Mouse (Mus musculus) spleen, postnatal 10 days (tissue): ENCODE data around the gene Rnf44.

Experiments
- DNase-seq, 2 experiments: peaks; one replicate each; pipeline ENCODE4 v3.0.0; 2021 to 2022; ENCODE audit warnings: low spot score in 2 of 2

Rnf44 gene

DNA sequence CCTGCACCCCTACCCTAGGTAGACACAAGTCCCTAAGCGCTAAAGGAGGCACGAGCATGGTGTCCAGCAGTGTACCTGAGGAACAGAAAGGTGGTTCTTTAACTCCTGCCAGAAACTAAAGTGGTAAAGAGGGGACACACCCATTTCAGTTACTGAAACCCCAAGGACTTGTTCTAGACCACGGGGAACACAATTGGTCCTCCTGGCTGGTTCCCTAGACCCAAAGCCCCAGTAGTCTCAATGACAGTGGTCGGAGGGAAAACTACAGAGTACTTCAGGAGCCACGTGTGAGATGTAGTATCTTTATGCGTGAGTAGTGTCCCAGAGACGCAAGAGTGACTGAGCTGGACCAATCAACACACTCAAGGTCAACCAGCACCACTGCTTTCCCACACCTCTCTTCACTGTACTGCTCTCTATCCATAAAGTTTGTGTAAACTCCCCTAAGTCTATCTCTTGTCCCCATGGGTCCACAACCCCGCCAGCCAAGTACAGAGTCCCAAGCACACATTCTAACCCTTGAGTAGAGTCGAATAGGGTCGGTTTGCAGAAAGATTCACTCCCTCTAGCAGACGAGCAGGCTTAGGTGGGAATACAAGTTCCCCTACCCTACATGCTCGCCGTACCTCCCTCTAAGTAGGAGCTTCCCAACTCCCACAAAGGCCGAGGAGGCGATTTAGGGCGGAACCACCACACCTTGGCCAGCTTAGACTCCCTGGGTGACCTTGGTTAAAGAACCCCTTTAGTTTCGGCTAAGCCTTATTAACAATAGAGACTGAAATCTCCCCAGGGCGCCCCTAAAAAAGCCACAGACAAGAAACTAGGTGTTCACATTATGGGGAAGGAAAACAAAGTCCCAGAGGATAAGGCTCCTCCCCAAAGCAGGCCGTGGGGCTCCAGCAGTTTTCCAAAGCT, 7.3 kb downstream of the Rnf44 start:
- DNase-seq: peak; percentile 41 to 47

DNA sequence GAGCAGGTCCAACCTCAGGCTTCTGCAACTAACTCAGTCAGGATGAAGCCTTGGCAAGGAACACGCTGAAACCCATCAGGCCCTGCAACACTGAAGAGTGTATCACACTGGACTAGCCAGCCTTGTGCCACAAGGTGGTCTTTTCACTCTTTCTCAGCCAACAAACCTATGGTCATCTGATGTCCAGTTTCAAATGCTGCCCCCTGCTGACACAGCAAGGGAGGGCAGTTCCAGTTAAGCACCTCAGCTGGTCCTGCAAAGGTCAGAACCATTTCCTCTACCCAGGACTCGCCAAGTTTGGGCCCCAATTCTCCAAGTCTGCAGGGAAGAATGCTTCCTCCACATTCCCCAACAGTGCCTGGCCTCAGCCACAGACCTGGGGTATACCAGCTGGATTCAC, 8.5 kb downstream of the Rnf44 start:
- DNase-seq: peak; percentile 48 to 56

DNA sequence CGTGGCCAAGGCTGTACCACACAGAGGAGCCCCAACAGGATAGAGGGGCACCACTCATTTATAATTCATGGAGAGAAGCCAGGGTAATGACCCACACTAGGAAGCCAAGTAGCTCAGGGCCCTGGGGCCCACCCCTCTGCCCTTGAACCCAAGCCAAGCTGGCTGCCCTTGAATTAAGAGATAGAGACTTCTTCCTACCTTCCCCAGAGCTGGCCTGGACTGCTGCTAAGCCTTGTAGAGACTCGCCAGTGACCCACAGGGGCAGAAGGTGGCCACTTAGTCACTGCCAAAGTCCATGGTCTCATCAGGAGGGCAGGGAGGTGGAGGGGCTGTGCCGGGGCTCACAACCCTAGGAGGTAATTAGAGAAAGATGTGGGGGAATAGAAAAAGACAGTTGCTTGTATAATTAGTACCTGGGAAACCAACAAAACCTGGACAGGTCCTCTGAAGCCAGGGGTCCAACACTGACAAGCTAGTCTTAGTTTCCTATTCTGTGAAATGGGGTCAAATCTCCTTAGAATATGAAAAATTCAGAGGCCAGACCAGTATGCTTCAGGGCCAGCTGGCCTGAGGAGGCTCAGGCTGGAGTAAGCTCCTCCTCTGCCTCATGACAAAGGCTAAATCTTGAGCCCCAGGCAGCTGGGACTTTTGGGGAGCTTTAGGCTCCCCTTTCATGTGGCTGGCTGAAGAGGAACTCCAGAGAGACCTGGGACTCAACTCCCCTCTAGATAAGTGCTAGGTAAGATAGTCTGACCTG, 9.4 kb downstream of the Rnf44 start:
- DNase-seq: peak; percentile 22 to 26

DNA sequence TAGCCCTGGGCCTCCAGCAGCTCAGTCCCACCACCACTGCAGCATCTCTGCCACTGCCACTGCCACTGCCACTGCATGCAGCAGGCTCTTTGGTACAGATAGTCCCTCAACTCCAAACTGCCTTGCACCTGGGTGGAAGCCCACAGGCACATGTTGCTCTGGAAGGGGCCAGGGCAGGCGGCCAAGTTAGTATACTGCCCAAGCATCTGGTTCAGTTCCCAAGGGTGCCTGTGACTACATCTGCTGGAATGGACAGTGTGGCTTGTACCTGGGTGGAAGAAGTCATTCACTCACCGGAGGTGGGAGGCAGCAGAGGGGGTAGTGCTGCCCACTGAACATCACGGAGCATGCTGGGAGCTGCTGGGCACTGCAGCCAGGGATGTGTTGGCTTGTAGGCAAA, 10.4 kb downstream of the Rnf44 start:
- peak in 1 of 2 experiments; percentile 16 for DNase-seq

DNA sequence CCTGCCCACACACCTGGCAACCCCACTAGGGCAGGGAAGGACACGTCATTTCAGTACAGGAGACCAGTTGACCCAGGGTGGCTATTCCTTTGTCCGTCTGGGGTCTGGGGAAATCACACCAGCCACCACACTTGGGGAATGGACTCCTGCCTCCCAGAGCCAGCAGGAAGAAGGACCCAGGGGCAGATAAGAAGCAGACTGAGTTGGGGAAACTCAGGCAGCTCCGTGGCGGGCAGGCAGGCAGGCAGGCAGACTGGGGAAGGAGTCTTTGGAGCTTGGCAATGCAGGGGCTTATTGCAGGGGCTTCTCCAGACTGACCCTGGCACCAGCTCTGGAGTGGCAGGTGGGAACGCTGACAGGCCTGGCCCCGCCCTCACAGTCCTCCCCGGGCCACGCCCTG, 12.4 kb downstream of the Rnf44 start:
- peak in 1 of 2 experiments; percentile 48 for DNase-seq

DNA sequence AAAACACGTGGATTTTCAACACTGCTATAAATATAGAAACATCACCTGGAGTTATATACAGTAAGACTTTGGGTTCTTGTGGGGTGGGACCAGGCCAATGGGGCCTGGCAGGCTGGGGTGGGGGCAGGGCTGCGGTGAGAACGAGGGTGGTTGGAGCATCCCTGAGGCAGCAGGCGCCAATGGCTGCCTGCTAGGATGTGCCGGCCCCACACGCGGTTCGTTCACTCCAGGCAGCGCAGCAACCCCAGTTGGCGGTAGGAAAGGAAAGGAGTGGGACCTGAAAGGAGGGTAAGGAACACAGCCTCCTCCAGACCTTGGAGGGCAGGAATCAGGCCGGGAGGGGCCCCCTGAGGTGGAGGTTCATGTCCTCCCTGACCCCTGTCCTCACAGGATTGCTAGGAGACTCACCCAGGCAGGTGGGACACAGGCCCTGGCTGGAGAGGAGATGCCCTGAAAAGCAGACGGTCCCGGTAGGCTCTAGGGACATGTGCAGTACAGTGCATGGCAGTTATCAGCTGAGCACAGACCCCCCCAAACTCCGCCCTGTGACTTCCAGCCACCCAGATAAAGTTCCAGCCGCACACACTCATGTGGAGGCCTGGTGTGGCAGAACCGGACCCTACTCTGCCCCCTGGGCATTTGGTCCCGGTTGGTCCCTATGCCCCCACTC, 13.4 kb downstream of the Rnf44 start:
- DNase-seq: peak; percentile 60 to 79

DNA sequence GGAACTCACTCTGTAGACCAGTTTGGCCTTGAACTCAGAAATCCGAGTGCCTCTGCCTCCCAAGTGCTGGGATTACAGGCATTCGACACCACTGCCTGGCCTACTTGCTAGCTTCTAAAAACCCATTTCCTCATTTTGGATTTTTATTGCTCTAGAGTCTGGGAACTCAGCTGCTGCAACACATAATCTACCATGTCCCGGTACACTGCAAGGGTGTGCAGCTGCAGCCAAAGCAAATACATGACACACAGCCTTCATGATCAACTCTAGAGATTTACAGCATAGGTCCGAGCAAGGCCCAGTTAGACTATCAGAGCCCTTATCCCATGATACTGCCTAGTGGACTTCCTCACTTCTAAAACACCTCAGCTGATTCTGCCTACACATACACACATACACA, 15.4 kb downstream of the Rnf44 start:
- no peak for DNase-seq

DNA sequence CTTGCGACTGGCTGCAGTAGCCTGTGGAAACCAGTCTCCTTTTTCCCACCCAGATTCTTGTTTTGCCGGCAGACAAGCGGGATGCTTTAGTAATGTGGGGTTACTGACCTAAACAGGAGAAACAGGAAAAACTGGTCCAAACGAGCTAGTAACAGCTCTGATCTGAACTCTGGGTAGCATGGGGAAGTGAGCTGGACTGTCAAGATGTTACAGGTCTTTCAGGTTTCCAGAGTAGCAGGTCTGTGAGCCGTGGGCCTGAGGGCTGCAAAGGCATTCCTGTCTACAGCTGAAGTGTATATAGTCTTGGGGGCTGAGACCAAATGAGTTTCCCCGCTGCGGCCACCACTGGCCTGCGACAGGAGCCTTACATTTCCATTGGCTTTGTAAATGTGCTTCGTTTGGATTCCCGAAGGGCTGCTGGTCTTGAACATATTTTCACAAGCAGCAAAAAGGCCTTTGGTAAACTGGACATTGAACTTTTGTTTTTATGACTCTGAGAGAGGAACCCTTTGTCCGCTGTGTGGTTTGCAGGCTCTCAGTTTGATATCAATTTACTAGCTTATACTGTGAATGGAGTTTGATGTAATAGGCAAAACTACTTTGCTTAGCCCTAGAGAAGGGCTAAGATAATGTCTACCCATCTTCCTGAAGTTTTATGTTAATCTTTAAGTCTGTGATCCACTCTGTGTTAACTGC, 17.7 kb downstream of the Rnf44 start:
- DNase-seq: no peak

DNA sequence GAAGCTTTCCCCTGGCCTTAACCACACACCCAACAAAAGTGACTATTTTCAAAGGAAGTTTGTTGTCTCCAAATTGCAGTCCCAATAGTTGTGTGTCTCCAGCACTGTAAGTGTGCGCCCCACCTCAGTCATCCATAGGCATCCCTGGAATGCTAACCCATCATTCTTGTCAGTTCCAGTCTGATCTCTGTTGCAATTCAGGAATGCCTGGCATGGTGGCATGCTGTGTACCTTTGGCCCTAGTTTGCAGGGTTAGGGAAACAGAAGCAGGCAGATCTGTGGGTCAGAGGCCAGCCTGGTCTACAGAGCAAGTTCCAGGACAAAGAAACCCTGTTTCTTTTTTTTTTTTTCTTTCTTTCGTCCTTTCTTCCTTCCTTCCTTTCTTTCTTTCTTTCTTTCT, 23.2 kb downstream of the Rnf44 start:
- no peak for DNase-seq

DNA sequence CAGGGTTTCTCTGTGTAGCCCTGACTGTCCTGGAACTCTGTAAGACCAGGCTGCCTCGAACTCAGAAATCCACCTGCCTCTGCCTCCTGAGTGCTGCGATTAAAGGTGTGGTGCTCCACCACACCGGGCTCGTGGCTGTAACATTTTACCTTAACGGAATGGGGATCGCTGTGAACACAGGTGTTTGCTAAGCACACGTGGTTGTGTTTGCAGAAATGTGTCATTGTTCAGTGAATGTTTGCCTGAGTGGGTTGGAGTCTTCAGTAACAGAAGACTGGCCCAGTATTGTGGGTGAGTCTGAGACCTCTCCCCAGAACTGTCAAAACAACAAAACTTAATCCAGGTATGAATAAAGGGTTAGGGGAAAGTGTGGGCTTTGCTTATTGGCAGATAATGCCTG, 28.6 kb downstream of the Rnf44 start:
- DNase-seq: no peak

DNA sequence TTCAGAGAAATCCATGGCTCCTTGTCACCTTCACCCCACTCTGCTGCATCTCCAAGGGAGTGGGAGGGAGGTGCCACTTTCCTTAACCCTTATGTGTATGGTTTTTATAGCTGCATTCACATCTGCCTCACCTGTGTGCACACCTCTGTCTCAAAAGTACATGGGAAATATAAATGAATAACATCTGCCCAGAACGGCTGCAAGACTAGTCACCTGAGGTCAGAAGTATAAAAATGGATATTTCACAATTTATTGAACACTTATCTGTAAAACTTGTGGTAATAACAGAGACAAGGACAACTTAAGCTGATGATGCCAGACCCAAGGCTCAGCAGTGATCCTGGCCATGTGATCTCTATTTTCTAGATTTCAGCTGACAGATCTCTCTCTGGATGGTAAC, 29.2 kb downstream of the Rnf44 start:
- DNase-seq: no peak

DNA sequence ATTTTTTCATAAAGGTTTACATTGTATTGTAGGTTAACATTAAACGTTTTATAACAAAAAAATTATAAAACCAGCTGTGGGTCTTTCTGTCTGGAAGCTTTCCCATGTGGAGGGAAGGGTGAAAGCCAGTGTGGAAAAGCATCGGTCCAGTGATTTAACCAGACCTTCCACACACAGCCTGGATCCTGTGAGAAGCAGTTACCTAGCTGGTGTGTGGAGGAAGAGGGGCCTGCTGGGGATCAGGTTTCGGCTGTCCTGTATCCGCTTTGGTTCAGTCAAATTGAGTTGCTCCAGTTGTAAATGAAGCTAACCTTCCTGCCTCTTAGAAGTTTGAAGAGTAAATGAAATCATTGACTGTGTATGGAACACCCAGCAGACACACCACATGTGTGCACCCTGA, 29.7 kb downstream of the Rnf44 start:
- no peak for DNase-seq

DNA sequence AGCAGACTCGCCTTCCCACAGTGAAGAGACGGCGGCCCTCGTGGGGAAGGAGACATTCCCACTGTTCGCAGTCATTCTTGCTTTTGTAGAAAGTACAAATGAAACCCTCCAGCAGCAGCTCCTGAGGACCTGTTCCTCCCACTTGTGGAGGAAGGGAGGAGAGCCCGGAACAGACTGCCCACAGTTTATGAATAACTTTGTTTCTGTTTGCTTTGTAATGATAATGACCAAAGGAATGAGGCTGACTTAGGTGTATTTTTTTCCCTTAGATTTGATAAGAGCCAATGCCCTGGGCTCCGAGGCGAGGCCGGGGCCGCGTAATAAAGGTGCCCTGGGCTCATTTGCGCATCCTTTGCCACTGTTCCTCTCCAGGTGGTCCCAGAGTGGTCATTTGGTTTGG, 32.3 kb downstream of the Rnf44 start:
- DNase-seq: no peak

DNA sequence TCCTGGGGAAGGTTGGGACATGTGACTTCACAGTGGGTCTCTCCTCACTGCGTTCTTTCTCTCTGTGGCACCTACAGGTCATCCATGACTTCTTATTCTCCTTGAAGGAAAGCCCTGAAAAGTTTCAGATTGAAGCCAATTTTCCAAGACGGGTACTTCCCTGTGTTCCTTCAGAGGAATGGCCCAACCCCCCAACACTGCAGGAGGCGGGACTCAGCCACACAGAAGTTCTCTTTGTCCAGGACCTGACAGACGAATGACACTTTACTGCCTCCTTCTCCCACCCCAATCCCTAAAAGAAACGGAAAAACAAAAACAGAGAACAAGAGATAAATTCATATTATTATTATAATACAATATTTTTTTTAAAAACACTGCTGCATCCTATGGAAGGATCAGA, 32.8 kb downstream of the Rnf44 start:
- DNase-seq: no peak

DNA sequence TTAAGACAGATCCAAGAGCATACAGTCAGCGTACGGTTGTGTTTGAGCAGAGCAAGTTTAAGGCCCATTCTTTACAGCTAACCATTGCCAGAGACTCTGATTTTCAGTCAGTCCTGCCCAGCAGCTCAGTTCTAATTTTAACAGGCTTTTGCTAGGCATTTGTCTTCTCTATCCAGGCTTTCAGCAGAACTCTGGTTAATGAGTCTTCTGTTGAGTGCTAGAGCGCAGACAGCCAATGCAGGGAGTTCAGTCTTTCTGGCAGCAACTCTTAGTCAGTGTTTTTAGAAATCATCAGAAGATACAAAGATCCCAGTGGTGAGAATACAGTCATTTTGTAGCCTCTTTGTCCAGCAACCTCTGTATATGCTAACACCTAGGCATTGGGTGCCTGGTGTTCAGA, 43.2 kb downstream of the Rnf44 start:
- no peak for DNase-seq

DNA sequence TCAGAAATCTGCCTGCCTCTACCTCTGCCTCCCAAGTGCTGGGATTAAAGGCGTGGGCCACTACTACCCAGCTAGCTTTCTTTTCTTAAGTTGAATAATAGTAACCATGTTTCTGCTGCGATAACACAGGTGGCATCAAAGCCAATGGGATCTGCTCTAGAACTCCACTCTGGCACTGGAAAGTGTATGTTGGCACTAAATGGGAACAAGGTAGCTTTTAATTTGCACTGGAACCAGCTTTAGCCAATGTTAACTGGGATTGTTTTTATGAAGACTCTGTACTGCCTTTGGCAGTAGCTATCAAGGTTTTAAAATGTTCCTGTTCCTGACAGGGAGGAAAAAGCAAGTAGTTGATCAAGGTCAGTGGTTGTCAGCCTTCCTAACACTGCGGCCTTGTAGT, 58.7 kb downstream of the Rnf44 start:
- no peak for DNase-seq

DNA sequence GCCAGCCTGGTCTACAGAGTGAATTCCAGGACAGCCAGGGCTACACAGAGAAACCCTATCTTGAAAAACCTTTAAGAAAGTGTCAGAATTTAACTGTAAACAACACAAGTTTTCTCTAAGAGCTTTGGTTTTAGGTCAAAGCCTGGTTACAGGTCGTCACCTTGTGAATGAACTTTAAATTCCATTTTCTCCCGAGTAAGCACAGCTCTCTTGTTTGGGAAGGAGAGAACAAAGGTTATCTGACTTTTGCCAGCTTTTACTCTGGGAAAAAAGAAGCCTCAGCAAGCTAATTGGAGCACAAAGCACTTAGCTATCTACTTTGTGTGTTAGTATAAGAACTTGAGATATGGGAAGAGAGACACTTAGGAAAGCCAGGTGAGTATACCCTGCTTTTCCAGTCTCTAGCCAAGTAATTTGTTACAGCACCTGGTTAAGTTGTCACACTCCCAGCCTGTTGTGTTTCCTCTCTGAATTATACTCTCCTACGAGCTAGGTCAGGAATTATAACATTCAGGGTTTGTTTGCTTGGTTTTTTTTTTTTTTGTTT, 60.9 kb downstream of the Rnf44 start:
- DNase-seq: no peak
